Mouse (Mus musculus) v-Abl transformed pro-B cells (cell line): ENCODE results near the gene Ago4.

Experiments used
- in situ Hi-C, 2 experiments: fragments of 400-800 bp; cut with MboI; formaldehyde crosslinking; loops; one replicate each; pipeline ENCODE4 v1.15.1; 2025; ENCODE audit not compliant: unreplicated experiment in 2 of 2

The Ago4 gene

DNA sequence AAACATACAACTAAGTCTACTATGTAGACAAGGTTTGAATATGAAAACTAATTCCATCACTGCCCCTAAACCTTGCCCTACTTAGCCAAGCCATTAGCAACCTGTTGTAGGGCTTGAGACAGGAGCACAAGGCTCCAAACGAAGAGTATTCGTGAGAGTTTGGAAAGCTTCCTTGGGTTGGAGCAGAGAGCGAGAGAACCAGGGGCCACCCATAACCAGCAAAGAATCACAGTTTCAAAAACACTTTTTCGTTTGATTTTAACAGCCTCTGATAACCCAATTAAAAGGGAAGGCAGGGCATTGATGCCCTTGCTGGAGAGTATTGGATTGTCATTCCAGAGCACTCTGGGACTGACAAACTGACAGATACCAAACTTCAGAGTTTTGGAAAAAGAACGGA is 980 bp downstream of the Ago4 start:
- in situ Hi-C loops: no loop called here

DNA sequence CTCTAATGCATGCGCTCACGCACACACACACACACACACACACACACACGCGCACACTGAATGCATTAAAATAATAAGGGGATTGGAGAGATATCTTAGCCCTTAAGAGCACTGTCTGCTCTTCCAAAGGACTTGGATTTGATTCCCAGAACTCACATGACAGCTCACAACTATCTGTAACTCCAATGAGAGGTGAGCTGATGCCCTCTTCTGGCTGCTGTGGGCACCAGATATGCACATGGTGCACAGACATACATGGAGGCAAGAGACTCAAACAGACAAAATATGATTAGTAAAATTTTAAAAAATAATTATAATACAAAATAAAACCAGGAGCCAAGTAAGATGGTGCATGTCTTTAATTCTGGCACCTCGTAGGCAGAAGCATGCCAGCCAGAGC is 6.4 kb downstream of the Ago4 start:
- in situ Hi-C loops: no loop called here

DNA sequence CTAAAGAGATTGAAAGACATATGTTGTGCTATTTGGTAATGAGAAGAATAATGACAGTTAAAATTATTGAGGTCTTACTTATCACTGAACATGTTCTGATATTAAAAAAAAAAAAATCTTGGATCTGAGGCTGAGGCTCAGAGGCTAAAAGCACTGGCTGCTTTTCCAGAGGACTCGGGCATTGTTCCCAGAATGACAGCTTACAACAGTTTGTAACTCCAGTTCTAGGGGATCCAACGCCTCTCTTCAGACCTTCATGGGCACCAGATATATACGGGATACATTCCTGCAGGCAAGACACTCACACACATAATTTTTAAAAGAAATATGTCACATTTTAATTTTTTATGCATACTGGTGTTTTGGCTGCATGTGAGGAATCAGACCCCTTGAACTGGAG is 7.1 kb downstream of the Ago4 start:
- in situ Hi-C loops: no loop called here

DNA sequence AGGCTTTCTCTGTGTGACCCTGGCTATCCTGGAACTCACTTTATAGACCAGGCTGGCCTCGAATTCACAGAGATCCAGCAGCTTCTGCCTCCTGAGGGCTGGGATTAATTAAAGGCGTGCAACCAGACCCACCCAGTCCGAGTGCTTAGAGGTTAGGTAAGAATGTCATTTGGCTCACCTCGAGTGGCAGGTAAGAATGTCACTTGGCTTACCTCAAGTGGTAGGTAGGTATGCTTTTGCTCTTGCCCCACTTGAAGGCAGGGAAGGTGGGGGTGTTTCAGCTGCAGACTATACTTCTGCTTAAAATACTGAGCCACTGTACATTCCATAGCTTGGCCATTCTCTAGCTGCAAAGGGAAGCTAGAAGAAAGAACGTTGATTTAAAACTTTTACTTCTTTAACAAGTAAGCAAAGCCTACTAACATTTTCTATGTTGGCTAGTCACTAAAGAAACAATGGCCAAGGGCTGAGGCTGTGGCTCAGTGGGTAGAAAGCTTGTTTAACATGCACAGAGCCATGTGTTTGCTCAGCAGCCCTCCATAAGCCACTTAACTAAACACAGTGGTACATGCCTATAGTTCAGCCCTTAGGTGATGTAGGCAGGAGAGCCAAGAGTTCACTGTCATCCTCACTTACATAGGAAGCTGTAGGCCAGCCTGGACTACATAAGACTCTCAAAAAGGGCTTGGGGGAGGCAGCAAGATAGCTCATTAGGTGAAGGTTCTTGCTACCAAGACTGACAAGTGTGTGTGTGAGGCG is 20.8 kb downstream of the Ago4 start:
- in situ Hi-C loops: no loop called here

DNA sequence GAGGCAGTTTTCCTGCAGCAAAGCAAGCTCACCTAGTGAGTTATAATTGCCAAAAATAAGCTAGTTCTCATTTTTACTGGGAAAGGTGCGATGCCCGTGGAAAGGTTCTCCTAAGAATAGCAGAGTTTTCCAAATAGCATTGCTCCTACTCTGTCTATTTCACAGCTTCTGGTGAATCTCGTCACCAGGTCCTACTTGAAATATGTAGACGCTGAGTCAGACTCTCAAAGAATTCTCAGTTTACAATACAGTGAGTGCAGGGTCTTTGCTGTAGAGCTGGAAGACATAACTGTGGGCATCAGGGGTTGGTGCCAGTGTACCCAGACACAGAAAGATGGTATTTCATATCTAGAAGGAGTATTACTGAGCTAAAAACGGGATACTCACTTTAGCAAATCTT is 22.3 kb downstream of the Ago4 start:
- in situ Hi-C loops: no loop called here

DNA sequence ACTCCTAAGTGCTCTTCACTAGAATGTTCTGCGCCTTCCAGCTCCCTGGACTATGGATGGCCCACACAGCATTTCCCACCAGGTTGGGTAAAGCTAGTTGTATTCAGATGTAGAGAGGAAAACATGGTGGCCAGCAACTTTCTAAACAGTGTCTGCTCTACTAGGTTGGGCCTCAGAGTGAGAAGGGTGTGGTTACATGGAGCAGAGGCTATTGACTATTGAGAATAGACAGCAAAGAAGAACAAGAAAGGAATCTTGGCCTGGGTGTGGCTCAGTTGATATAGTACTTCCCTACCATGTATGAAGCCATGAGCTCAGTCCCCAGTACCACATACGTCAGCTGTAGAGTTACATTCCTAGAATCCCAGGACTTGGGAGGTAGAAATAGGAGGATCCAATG is 24.2 kb downstream of the Ago4 start:
- in situ Hi-C loops: no loop called here

DNA sequence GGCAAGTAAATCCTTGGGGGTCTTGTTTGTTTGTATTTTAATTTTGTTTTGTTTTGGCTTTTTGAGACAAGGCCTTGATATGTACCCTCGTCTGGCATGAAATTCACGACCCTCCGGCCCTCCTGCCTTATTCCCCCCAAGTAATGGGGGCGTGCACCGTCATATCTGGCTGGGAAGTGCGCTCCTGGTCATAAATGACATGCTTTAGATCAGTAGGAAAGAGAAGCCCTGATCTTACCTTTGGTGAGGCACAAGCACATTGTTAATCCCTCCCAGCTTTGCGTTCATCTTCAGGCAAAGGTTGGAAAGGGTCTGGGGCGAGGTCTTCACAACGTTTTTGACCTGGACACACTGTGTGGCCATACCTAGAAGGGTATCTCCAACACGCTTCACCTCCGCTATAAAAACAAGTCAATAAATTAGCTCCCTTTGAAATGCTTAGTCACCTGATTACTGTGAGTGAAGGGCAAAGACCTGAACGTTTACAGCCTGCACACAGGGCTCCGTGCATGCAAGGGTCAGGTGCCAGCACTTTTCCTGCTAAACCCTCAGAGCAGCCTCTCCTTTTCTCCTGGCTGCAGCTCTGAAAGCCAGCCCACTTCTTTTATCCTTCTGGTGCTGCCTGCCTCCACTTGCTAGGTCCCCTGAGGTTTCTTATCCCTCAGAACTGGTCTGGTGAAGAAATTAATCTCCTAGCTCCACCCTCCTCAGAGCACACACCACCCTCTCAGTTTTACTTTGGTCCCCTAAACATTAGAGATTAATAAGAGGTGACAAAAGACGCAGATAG is 25.0 kb downstream of the Ago4 start:
- in situ Hi-C loops: no loop called here

DNA sequence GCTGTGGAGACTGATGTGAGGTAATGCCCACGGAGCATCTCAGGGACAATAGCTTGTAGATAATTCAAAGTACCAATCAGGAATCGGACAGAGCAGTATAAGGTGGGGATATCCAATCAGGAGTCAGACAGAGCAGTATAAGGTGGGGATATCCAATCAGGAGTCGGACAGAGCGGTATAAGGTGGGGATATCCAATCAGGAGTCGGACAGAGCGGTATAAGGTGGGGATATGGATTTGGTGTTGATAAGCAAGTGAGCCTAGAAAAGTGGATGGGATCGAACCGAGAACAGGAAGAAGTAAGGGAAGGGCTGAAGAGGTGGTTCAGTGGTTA is 30.3 kb downstream of the Ago4 start:
- in situ Hi-C loops: no loop called here

DNA sequence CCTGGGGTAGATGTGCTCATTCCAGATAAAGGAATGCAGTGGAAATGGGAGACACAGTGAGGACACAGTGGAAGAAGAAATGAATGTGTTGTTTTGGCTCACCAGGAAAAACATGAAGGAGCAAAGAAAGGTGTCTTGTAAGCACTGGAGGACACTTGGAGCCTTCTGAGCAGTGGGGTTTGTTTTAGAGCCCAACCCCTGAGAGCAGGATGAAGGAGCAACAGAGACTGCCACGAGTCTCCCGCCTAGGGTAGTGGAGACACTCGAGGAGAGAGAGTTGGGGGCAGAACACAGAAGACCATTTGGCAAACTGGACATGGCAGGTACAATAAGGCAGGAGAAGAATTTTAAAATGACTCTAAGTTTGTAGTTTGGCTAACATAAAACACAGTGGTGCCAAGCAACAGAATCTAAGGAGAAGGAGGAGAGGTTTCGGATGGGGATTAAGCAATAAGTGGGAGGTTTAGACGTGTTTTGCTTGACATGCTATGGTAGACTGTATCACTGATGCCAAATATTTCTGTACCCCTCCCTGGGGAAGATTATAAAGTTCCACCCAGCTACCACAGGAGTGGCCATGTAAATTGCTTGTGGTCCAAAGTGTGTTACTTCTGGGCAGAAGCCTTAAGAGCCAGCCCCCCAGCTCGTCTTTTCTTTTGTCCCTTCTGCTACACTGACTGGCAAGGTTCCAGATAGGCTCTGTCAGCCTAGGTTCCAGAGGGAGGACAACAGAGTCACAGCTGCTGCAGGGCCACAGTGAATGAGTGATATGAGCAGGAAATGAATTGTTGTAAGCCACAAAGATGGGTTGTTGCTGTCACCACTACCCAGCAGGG is 30.9 kb downstream of the Ago4 start:
- in situ Hi-C loops: no loop called here

DNA sequence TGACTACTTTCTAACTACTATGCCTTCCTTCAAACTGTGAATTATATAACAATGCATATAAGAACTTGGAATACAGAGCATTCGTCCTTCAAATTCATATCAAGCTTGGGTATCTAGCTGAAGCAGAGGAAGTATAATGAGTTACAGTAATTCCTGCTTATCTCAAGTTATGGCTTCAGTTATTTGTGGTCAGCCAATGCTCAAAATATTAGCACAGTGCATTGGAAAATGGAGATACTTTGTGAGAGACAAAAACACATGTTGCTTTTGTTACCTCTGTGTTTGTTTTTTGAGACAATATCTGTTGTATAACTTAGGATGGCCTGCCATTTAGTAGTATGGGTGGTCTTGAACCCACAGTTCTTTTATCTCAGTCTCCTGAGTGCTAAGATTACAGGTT is 34.7 kb downstream of the Ago4 start:
- in situ Hi-C loops: no loop called here

DNA sequence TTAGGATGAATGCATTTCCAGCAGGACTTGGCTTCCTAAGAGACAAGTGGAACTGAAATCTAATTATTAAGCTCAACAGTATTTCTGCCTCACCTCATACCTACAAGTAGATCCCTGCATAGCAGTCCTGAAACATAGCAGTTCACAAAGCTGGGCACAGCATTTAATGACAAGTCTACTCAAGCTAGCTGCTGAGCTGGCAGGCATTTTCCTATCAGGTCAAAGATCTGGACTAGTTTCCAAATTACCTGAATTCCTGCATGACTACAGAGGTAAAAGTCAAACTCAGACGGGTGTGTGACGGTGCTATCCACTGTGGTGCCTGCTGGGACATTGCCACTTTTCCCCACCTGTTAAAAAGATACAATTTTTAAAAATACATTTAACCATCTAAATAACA is 36.3 kb downstream of the Ago4 start:
- in situ Hi-C loops: no loop called here

DNA sequence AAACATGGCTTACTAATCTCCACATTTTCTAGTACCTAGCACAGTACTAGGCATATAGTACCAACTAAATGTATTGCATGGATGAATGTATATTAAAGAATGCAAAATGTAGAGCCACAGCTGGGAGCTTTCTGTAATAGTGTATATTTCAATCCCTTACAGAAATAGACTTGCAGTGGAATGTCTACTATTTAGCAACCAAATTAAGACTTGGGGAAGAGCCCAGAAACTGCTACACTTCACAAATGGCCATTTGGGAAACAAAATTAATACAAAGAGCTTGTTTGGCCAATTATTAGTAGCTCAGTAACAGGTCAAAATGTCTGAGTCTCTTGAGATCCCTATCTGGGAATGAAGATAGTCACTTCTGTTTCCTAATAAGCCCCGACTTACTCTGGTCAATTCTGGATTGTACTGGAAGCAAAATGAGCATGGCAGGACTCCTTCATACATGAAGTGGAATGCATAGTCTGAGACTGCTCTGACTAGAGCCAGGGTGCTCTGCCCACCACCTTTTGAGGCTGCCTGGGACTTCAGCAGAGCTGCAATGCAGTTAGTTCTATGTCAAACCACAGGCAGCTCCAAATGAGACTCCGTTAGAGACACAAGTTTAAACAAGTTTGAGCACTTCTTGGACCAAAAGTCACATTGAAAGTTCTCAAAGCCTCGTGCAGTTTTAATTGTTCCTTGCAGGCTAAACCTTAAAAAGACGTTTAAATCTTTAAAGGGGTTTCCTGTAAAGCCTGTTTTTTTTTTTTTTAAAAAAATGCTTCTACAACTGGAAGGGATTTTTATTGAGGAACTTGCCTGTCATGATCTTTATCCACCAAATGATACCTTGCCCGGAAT is 37.1 kb downstream of the Ago4 start:
- in situ Hi-C loops: no loop called here

DNA sequence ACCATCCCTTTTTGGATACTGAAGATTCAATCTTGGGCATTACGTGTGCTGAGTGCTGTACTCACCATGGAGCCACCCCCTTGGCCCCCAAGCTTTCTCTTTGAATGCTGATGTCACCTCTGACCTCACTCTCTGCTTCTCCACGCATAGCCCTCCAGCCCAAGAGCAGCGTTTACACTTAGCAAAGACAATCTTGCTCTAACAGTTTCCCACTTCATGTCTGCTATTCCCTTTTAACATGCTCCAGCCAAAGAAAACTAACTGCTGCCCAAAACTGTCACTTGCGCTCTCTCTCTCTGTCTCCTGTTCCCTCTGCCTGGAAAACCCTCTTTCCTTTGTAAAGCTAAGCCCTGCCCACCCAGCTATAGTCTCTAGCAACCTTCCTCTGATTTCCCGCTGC is 37.8 kb downstream of the Ago4 start:
- in situ Hi-C loops: no loop called here

DNA sequence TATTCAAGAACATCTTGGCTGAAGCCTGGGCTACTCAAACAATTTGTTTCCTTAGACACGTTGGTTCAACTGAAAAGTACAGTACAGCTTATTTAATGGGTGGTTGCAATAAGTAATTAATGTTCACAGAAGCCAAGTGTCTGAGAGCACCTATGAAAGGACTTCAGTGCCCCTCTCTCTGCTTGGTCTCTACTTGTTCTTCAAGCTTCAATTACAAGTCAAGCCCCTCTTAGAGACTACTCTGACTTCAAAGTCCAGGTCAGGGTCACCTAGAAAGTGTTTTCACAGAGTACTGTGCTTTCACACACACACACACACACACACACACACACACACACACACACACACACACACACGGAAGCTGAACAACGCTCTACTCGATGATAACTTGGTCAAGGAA is 39.9 kb downstream of the Ago4 start:
- in situ Hi-C loops: no loop called here

DNA sequence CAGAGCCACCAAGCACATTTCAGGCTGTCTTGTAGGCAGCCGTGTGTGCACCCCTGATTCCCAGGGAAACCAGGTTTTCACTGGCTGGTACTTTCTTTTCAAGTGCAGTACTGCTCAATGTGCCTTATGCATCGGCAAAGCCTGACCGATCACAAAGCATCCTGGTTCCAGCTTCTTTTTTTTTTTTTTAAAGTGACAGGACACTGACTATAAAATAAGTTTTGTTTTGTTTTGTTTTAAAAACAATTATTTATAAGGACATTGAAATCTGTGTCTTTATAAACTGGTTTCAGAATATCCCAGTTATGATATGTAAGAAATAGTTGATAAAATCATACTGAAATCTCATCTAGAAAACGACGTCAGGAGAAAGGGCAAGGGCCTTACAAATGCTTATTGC is 41.3 kb downstream of the Ago4 start:
- in situ Hi-C loops: no loop called here

DNA sequence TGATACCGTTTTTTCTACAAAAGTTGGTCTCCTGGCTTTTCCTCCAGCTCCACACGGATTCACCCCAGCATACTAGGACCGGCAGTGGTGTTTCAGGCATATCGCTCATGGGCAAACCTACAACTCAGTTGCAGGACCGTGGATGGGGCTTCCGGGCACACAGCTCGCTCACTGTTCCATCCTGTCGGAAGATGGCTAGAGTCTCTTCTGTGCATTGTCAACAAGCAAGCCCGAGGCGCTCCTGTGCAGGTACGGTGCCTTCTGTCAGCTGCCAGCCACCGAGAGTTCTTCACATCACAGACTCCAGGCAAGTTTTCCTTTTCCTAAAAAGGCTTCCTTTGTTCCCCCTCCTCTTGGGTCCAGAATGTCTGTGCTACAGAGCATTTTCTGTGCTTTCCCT is 42.5 kb downstream of the Ago4 start:
- in situ Hi-C loops: no loop called here

DNA sequence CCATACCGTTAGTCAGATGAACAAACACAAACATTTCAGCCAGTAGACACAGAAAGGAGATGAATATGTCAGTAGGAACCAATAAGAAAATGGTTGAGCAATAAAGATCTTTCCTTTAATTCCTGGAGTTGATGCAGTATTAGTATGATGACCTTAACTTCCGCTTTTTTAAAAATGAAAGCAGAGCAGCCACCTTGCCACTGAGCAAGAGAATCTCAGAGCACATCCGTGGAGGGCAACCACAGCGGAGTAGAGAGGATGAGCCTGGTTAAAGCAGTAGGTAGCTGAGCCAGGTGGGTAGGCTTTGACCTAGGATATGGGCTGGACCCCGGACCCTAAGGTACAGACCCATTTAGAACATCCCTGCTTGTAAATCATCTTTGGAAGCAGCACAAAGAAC is 43.5 kb downstream of the Ago4 start:
- in situ Hi-C loops: no loop called here

DNA sequence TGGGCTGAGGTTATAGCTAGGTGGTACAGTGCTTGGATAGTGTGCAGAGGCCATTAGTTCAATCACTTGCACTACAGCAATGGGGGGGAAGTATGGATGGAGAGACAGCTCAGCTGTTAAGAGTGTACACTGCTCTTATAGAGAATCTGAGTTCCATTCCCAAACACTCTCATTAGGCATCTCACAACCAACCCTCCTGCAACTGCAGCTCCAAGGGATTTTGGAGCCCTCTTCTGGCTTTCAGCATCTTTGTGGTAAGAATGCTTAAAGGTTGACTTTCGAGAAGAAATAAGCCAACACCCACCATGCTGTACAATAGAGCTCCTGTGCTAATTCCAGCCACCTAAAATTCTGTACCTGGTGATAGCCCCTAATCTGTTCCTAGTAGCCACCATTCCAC is 47.1 kb downstream of the Ago4 start:
- in situ Hi-C loops: no loop called here

DNA sequence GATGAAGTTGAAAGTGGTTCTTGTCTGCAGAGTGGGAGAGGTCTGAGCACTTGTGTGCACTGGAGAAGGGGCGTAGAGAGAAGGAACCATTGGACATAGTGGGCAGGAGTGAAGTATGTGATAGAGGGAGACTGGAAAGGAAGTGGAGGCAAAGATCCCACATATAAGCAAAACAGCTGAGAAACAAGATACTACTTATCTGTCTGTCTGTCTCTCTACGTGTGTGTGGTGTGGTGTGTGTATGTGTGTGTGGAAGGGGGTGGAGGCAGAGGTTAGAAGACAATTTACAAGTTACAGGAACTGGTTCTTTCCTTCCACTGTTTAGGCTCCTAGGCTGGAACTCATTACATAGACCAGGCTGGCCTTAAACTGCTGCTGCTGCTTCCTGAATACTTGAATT is 48.2 kb downstream of the Ago4 start:
- in situ Hi-C loops: no loop called here

DNA sequence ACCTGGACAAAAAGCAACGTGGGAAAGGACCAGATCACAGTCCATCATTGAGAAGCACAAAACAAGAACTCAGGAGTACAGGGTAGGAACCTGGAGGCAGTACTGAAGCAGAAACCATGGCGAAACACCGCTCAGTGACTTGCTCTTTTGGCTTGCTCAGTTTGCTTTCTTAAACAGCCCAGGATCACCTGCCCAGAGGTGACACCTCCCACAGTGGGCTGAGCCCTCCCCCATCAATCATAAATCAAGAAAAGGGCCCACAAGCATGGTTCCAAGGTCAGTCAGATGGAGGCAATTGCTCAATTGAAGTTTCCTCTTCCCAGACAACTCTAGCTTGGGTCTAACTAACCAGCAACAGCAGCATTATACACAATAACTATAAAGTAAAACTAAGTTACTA is 49.4 kb downstream of the Ago4 start:
- in situ Hi-C loops: no loop called here

DNA sequence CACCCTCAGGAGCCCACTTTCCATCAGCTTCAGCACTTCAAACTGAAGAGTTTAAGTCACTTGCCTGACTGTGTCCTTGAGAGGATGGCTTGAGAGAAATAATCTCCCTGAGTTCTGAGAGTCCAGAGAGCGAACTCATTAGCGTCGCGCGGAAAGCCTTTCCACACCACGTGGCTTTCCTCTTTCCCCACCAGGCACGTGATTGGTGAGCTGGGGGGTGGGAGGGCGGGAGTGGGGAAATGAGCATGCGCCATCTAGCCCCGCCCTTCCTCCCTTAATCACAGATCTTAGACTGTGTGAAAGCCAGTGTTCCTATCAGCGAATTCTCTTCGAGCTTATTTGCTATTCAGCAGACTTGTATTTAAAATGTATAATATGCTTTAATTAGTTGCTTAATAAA is 50.3 kb downstream of the Ago4 start:
- in situ Hi-C loops: no loop called here
